Mouse (Mus musculus): ENCODE data around the gene Gm10563.

- no peak for TF ChIP-seq CTCF (IDR thresholded peaks at IDR 0.05; ENCODE audit: control insufficient read depth, insufficient read depth, insufficient replicate concordance, low read depth, low read length)
- no peak for TF ChIP-seq POLR2A (IDR thresholded peaks at IDR 0.05; ENCODE audit: control insufficient read depth, low read depth, low read length)
Observed at GRCm38 (mm10) chr4:155577132-155577531, 68.1 kb downstream of the Gm10563 start.
